Mouse (Mus musculus): ENCODE data around the gene Disp1. TPM values are rescaled to one million over a fixed set of nuclear protein-coding genes. Genes with fewer than 3 reads are reported as not detected.

Gene Disp1
- polyA plus RNA-seq, 1 experiment from 2014 or later, result 4.5 TPM

- Histone ChIP-seq H3K9me3 (ENCODE audit: control insufficient read depth) (no peaks in the 10 kb centered on the region), H3K27ac (ENCODE audit: low read depth, low read length) (no peak overlapping the region), H3K27me3 (replicated peaks; ENCODE audit: control insufficient read depth, insufficient read depth, low read length) (no peaks in the 10 kb centered on the region), H3K4me2 (replicated peaks; ENCODE audit: low read depth) (no peak overlapping the region), H3K9ac (ENCODE audit: low read depth, low read length) (no peak overlapping the region), H3K36me3 (ENCODE audit: control insufficient read depth, insufficient read depth) (no peaks in the 10 kb centered on the region), H3K4me1 (replicated peaks; ENCODE audit: control insufficient read depth, insufficient read depth, low read length) (0 out of 2 replicates have a peak, but pooled peaks cover 6% of the 10 kb centered on the region), H3K4me3 (ENCODE audit: low read depth, low read length) (no peak overlapping the region)
- 72% methylated on average over 12 of the region's 12 CpGs for WGBS
- TF ChIP-seq CTCF (IDR thresholded peaks at IDR 0.05; ENCODE audit: low read depth), result no peak
- ATAC-seq, result no peak
Measured at GRCm38 (mm10) chr1:183151510-183152319, 69.6 kb downstream of the Disp1 start.

GRCm38 (mm10) chr1:183150379-183150840 lies 70.9 kb downstream of the Disp1 start:
- Histone ChIP-seq H3K27me3 (replicated peaks; ENCODE audit: control insufficient read depth, insufficient read depth, low read length) (no peaks in the 10 kb centered on the region), H3K4me1 (replicated peaks; ENCODE audit: control insufficient read depth, insufficient read depth, low read length) (0 out of 2 replicates have a peak, but pooled peaks cover 6% of the 10 kb centered on the region), H3K9ac (ENCODE audit: low read depth, low read length) (no peak overlapping the region), H3K27ac (ENCODE audit: low read depth, low read length) (no peak overlapping the region), H3K9me3 (ENCODE audit: control insufficient read depth) (no peaks in the 10 kb centered on the region), H3K4me2 (replicated peaks; ENCODE audit: low read depth) (no peak overlapping the region), H3K36me3 (ENCODE audit: control insufficient read depth, insufficient read depth) (no peaks in the 10 kb centered on the region), H3K4me3 (ENCODE audit: low read depth, low read length) (no peak overlapping the region)
- no peak for ATAC-seq
- TF ChIP-seq CTCF (IDR thresholded peaks at IDR 0.05; ENCODE audit: low read depth), result no peak
- WGBS, result 61% methylated on average over 12 of the region's 12 CpGs

- Histone ChIP-seq H3K4me1 (replicated peaks; ENCODE audit: control insufficient read depth, insufficient read depth, low read length) (0 out of 2 replicates have a peak, but pooled peaks cover 6% of the 10 kb centered on the region), H3K4me2 (replicated peaks; ENCODE audit: low read depth) (no peak overlapping the region), H3K9me3 (ENCODE audit: control insufficient read depth) (no peaks in the 10 kb centered on the region), H3K9ac (ENCODE audit: low read depth, low read length) (no peak overlapping the region), H3K36me3 (ENCODE audit: control insufficient read depth, insufficient read depth) (no peaks in the 10 kb centered on the region), H3K27me3 (replicated peaks; ENCODE audit: control insufficient read depth, insufficient read depth, low read length) (no peaks in the 10 kb centered on the region), H3K4me3 (ENCODE audit: low read depth, low read length) (no peak overlapping the region), H3K27ac (ENCODE audit: low read depth, low read length) (no peak overlapping the region)
- TF ChIP-seq CTCF (IDR thresholded peaks at IDR 0.05; ENCODE audit: low read depth), result no peak
- WGBS, result 68% methylated on average over 5 of the region's 5 CpGs
- ATAC-seq, result no peak
Measured at GRCm38 (mm10) chr1:183149571-183150105, 71.7 kb downstream of the Disp1 start.

GRCm38 (mm10) chr1:183147438-183147841 lies 73.9 kb downstream of the Disp1 start:
- peak; percentile 82 for ATAC-seq
- Histone ChIP-seq H3K4me3 (ENCODE audit: low read depth, low read length) (no peak overlapping the region), H3K9me3 (ENCODE audit: control insufficient read depth) (no peaks in the 10 kb centered on the region), H3K27ac (ENCODE audit: low read depth, low read length) (no peak overlapping the region), H3K9ac (ENCODE audit: low read depth, low read length) (no peak overlapping the region), H3K36me3 (ENCODE audit: control insufficient read depth, insufficient read depth) (no peaks in the 10 kb centered on the region), H3K4me2 (replicated peaks; ENCODE audit: low read depth) (peak overlapping the region; percentile 40), H3K4me1 (replicated peaks; ENCODE audit: control insufficient read depth, insufficient read depth, low read length) (0 out of 2 replicates have a peak, but pooled peaks cover 6% of the 10 kb centered on the region), H3K27me3 (replicated peaks; ENCODE audit: control insufficient read depth, insufficient read depth, low read length) (no peaks in the 10 kb centered on the region)
- no peak for TF ChIP-seq CTCF (IDR thresholded peaks at IDR 0.05; ENCODE audit: low read depth)
- 11% methylated on average over 5 of the region's 5 CpGs for WGBS

GRCm38 (mm10) chr1:183146795-183147194 lies 74.5 kb downstream of the Disp1 start:
- Histone ChIP-seq H3K27ac (ENCODE audit: low read depth, low read length) (no peak overlapping the region), H3K9ac (ENCODE audit: low read depth, low read length) (no peak overlapping the region), H3K4me2 (replicated peaks; ENCODE audit: low read depth) (no peak overlapping the region), H3K4me1 (replicated peaks; ENCODE audit: control insufficient read depth, insufficient read depth, low read length) (0 out of 2 replicates have a peak, but pooled peaks cover 6% of the 10 kb centered on the region), H3K4me3 (ENCODE audit: low read depth, low read length) (no peak overlapping the region), H3K9me3 (ENCODE audit: control insufficient read depth) (no peaks in the 10 kb centered on the region), H3K36me3 (ENCODE audit: control insufficient read depth, insufficient read depth) (no peaks in the 10 kb centered on the region), H3K27me3 (replicated peaks; ENCODE audit: control insufficient read depth, insufficient read depth, low read length) (no peaks in the 10 kb centered on the region)
- peak; percentile 22; the same call in 1 of the 2 replicates for TF ChIP-seq CTCF (IDR thresholded peaks at IDR 0.05; ENCODE audit: low read depth)
- WGBS, result 32% methylated on average over 9 of the region's 9 CpGs
- no peak for ATAC-seq

GRCm38 (mm10) chr1:183146102-183146735 lies 75.1 kb downstream of the Disp1 start:
- Histone ChIP-seq H3K9me3 (ENCODE audit: control insufficient read depth) (no peaks in the 10 kb centered on the region), H3K4me1 (replicated peaks; ENCODE audit: control insufficient read depth, insufficient read depth, low read length) (0 out of 2 replicates have a peak, but pooled peaks cover 6% of the 10 kb centered on the region), H3K9ac (ENCODE audit: low read depth, low read length) (0 out of 2 replicates have a peak overlapping the region, but pooled peaks have one; percentile 17), H3K36me3 (ENCODE audit: control insufficient read depth, insufficient read depth) (no peaks in the 10 kb centered on the region), H3K27me3 (replicated peaks; ENCODE audit: control insufficient read depth, insufficient read depth, low read length) (no peaks in the 10 kb centered on the region), H3K4me2 (replicated peaks; ENCODE audit: low read depth) (no peak overlapping the region), H3K4me3 (ENCODE audit: low read depth, low read length) (no peak overlapping the region), H3K27ac (ENCODE audit: low read depth, low read length) (no peak overlapping the region)
- no peak for TF ChIP-seq CTCF (IDR thresholded peaks at IDR 0.05; ENCODE audit: low read depth)
- 73% methylated on average over 7 of the region's 7 CpGs for WGBS
- no peak for ATAC-seq
